8 mouse cellular contexts compared by ENCODE assay signal in the genomic region with DNA sequence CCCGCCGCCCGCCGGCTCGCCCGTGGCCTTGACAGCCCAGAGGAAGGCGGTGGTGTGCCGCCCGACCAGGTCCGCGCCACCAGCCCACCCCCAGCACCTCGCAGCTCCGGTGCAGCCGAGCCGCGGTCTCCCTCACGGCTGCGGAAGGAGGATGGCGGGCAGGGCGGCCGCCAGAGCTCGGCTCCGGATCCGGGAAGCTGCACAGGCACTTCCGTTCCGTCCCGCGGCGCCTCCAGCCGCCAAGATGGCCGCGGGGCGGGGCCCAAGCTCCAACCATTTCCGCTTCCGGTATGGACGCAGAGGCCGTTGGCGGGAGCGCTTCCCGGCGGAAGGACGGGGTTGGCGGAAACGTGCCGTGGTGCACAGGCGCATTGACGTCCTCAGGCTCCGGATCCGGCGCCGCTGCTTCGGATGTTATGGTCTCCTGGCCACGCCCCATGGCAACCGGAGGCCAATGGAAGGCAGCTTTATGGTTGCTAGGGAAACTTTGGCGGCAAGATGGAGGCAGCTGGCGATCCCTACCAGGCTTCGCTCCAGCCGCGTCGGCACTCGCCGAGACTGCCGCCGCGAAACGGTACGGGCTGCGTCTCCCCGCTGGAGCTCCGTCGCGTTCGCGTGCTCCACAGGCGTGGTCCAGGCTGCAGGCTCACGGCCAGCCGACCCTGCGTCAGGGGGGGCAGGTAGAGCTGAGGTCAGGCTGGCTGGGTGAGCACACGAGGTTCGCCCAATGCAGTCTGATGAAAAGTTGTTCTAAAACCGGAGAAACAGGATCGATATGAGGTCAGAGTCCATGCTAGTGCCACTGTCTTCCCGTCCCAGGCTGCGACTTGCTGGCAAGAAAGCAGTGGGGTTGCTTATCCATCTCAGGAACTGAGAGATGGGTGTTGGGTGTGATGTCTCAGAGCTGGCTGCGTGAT. TPM values are rescaled to one million over a fixed set of nuclear protein-coding genes. Genes with fewer than 3 reads are reported as not detected.
DNase-seq lines count a peak whose midpoint lies in the region; ATAC-seq lines count a peak whose summit lies in the region.

Gene Rer1 (minus strand): TSS at position 275 of the 917 bp plus-strand sequence.
Gene Morn1 (plus strand): TSS at position 470 of the 917 bp plus-strand sequence.

- H3K27ac ChIP-seq in heart, embryonic 10.5 days, result peak within 1 kb of the TSS; percentile 96
- peak within 1 kb of the TSS; percentile 96 for H3K27ac ChIP-seq in kidney, embryonic 15.5 days

- no peaks in the 10 kb centered on the region for H3K27me3 ChIP-seq in heart, embryonic 10.5 days (ENCODE audit: insufficient read depth, poor library complexity, severe bottlenecking)
- no peaks in the 10 kb centered on the region for H3K27me3 ChIP-seq in kidney, embryonic 15.5 days

- H3K4me1 ChIP-seq in heart, embryonic 10.5 days, result peaks cover 38% of the 10 kb centered on the region
- H3K4me1 ChIP-seq in kidney, embryonic 15.5 days, result peaks cover 39% of the 10 kb centered on the region

- under 1% methylated on average over 82 of the region's 85 CpGs for WGBS in heart, embryonic 10.5 days
- under 1% methylated on average over 85 of the region's 85 CpGs for WGBS in kidney, embryonic 15.5 days

- DNase-seq in B cell, adult 2 months, result peak; percentile 100
- peak; percentile 100 for DNase-seq in brain, adult 2 months (ENCODE audit: low read depth, low spot score)
- peak; percentile 100 for DNase-seq in heart, embryonic 10.5 days (ENCODE audit: low spot score)
- DNase-seq in liver, result peak; percentile 99
- DNase-seq in spleen, postnatal 4 days (ENCODE audit: low spot score in 2 of 2), result peak; percentile 98 to 99

- peak within 1 kb of the TSS; percentile 92 for H3K4me2 ChIP-seq in kidney, embryonic 15.5 days

- H3K36me3 ChIP-seq in heart, embryonic 10.5 days, result peaks cover 26% of the 10 kb centered on the region
- peaks cover 27% of the 10 kb centered on the region for H3K36me3 ChIP-seq in kidney, embryonic 15.5 days

- H3K9ac ChIP-seq in kidney, embryonic 15.5 days, result peak within 1 kb of the TSS; percentile 80

- no peaks in the 10 kb centered on the region for H3K9me3 ChIP-seq in heart, embryonic 10.5 days
- H3K9me3 ChIP-seq in kidney, embryonic 15.5 days (replicated peaks), result no peaks in the 10 kb centered on the region

- H3K4me3 ChIP-seq in heart, embryonic 10.5 days, result peak within 1 kb of the TSS; percentile 97
- H3K4me3 ChIP-seq in kidney, embryonic 15.5 days (replicated peaks), result peak within 1 kb of the TSS; percentile 96

- peak; percentile 98 for ATAC-seq in erythroblast, adult 5-6 weeks (replicated peaks; ENCODE audit: low FRiP score, poor library complexity, severe bottlenecking)
- peak; percentile 98 for ATAC-seq in kidney, embryonic 15.5 days (replicated peaks; ENCODE audit: low FRiP score)
- peak; percentile 96 for ATAC-seq in monocyte, adult 5-6 weeks (replicated peaks; ENCODE audit: insufficient number of reproducible peaks, low FRiP score, low TSS enrichment, poor library complexity, severe bottlenecking)

RNA-seq across cellular contexts. Expression of gene Rer1, which starts in this region (rescaled TPM):
- 27.1 and 49.3 TPM in 2 replicates for total RNA-seq in erythroblast, adult 5-6 weeks (2015; ENCODE audit: low replicate concordance)
- total RNA-seq in erythroblast, adult 5-6 weeks (2017; ENCODE audit: low replicate concordance), result 34.8 and 36.0 TPM in 2 replicates
- 144 and 165 TPM in 2 replicates for polyA plus RNA-seq in heart, embryonic 10.5 days (2016; fragmentation: Nextera tagmentation; extraction: Ambion mirVana)
- polyA plus RNA-seq in kidney, embryonic 15.5 days (2015; fragmentation: Nextera tagmentation; extraction: Ambion mirVana), result 152 and 165 TPM in 2 replicates
- 111 to 130 TPM (median 118 TPM) in 3 replicates for total RNA-seq in monocyte, adult 5-6 weeks (2017)

RNA-seq across cellular contexts. Expression of gene Morn1, which starts in this region (rescaled TPM):
- 2.9 TPM in 1 of 2 replicates, not detected in the other for total RNA-seq in erythroblast, adult 5-6 weeks (2015; ENCODE audit: low replicate concordance)
- total RNA-seq in erythroblast, adult 5-6 weeks (2017; ENCODE audit: low replicate concordance), result 0.28 TPM in 1 of 2 replicates, not detected in the other
- polyA plus RNA-seq in heart, embryonic 10.5 days (2016; fragmentation: Nextera tagmentation; extraction: Ambion mirVana), result 3.6 and 4.6 TPM in 2 replicates
- 5.1 and 5.3 TPM in 2 replicates for polyA plus RNA-seq in kidney, embryonic 15.5 days (2015; fragmentation: Nextera tagmentation; extraction: Ambion mirVana)
- total RNA-seq in monocyte, adult 5-6 weeks (2017), result 0.97 TPM in 1 of 3 replicates, not detected in the others

Comparison
In these comparisons a context has a peak if more than half of its experiments do, and no peak if none do; other contexts are left out.
1. Peak in every context shown above with its lines: DNase-seq, ATAC-seq, H3K4me3 ChIP-seq and H3K27ac ChIP-seq.